Mouse (Mus musculus) right cerebral cortex, postnatal 25 days (tissue): ENCODE measurements around the gene Rhbg.
"Not testable (repeated sequence)": the region's sequence is repeated elsewhere in the genome, so short reads cannot be mapped to it uniquely, and the experiment has no call there.

Experiments used
- DNase-seq: peaks from one replicate; pipeline ENCODE4 v3.0.0; 2022

The Rhbg gene

DNA sequence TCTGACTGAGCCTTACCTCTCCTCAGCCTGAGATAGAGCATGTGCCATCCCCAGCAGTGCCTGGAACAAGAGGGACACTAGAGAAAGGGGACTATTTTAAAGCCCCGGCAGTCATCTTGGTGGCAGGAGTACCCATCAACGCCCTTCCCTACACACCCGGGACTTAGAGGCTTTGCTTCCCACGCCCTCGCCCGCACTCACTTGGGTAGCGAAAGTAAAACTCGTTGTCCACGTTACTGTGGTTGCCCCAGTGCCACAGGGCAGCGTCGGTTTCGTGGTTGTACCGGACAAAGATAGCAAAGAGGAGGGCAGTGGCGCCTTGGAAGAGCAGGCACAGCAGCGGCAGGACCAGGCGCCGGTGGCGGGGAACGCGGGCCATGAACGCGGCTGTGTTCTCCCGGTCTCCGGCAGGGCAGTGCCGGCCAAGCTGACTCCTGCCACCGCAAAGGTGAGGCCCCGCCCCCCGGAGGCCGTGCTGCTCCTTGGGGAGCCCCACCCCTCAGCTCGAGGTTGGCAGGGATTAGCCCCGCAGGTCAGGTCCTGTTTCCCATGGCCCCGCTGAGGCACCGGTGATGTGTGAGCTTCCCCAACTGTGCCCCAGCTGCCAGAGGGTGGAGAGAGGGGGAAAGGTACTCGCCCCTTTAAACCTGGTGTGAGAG is at the start of gene Rhbg:
TSS of gene Rhbg (minus strand) at position 442 of the 659 bp plus-strand sequence.
- DNase-seq = no peak

DNA sequence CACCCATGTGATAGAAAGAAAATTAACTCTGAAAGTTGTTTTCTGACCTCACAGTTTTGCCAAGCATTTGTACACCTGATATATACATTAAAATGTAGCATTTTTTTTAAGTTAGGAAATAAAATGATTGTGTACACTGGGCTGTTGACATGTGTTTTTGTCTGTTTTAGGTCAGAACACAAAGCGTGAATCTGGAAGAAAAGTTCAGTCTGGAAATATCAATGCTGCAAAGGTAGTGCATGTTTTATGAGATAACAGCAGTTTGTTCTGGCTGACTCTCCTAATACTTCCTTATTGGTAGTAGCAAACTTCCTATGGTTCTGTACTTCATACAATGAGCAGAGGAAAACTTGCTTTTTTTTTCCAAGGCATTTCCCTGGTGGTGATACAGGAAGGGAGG is 44.7 kb upstream of the Rhbg start:
- no peak for DNase-seq

DNA sequence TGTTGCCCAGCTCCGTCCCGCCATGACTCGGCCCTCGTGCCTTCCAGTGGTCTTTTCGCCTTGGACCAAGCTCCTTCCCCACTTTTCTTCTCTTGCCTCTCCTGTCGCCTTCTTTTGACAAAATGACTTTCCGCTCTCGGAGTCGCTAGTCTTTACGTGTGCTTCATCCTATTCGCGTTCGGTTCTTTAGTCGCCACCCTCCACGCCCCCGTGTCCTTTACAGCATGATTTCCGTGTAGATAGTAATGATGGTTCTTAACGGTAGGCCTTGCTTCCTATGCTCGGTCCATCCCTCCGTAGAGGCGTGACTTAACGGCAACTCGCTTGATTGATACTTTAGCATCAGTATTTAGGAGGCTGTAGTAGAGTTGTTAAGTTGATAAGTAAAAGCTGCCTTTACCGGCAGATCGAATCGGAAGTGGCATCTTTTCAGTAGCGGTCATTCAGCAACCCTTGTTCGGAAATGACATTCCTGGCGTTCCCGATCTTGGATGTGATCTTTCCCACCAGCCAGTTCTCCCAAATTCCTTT is 42.9 kb upstream of the Rhbg start:
- no peak for DNase-seq

DNA sequence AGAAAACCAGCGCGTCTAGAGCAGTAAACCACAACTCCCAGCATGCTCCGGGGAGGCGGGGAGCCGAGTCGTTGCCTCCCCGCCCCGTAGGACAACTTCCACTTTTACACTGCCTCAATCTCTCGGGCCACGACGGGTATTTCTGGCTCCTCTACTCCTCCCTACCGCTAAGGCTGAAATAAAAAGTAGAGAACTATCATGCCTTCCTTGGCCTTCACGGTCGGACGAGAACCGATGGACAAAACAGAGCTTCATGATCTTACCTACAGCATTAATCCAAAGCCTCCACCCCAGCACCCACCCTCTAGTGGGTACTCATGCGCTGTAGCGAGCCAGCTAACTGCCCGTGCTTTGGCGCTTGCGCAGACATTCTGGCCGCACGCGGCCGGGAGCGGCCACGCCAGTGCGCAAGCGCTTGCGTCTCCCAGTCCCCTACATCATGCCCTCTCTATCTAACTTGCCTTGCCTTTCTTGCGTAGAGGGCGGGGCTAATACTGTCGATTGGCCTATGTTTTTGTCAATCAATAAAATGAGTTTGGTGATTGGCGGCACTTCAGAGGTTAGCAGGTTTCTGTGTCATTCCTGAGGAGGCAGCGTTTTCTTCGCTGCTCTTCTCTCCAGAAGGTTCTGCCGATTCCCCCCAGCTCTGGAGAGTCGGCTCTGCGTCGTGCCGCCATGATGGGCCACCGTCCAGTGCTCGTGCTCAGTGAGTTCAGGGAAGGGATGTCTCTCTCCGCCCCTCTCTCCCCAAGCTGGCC is 42.2 kb upstream of the Rhbg start, which contains the start of the genes Tsacc and Cct3:
TSS of gene Tsacc (minus strand) at position 439 of the 758 bp plus-strand sequence.
TSS of gene Cct3 (plus strand) at position 556 of the 758 bp plus-strand sequence.
- DNase-seq = peak; percentile 95

DNA sequence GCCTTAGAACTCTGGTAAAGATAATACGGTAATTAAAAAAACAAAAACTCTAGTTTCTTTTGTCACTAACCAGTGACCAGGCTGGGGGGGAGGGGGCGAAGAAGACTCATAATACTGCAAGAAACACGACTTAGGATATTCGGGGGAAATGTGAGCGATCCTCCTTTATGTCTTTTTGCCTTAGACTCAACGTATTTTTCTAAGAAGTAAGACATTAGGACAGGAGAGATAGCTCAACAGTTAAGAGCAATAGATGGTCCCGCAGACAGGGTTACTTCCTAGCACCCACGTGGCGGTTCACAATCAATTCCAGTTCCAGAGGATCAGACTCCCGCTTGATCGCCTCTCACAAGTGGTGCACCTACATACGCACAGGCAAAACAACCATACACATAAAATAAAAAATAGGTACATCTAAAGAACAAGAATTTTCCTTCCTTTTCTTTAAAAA is 41.6 kb upstream of the Rhbg start:
- DNase-seq = no peak

DNA sequence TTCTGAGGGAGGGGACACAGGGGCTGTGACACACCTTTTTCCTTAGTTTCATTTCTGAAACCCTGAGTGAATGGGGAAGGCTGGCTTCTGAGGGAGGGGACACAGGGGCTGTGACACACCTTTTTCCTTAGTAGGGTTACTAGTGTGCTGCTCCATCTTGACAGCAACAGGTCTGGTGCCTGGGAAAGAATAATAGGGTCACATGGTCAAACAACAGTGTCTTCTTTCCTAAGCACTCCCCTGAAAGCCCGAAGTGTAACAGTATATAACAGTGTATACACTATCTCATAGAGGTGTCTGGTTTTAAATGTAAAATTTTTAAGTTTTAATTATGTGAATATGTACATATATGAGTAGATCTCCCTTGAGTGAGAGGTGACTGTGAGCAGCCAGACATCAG is 40.8 kb upstream of the Rhbg start:
- DNase-seq = not testable (repeated sequence)

DNA sequence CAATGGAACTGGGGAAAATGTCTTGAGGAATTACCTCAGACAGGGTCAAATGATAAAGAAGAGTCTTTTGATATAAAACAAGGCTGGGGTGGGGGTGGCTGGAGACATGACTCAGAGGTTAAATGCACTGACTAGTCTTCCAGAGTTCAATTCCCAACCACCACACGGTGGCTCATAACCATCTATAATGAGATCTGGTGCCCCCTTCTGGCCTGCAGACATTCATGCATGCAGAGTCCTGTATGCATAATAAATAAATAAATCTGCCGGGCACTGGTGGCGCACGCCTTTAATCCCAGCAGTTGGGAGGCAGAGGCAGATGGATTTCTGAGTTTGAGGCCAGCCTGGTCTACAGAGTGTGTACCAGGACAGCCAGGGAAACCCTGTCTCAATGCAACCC is 37.5 kb upstream of the Rhbg start:
- no peak for DNase-seq

DNA sequence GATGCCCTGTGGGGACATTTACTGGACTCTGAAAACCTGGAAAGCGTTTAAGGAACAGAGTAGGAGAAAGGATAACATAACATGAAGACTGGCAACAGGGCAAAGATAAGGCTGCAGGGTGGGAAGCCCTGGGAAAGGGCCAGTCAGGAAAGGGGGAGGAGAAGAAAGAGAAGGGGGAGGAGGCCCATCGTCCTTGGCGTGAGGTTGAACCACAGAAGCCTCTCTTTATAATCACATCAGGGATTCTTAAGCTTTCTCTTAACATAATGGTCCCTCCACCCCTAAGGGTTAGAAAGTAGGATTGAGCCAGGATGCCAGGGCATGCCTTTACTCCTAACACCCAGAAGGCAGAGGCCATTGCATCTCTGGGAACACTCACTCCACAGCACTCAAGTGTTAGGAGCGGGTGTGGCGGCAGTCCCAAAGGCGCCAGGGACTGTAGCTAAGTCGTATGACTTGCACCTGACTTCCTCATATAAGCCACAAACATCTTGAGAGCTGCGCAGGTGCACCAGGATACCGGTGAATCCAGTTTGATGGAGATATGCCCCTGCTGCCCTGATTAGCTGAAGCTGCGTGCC is 33.7 kb upstream of the Rhbg start:
- DNase-seq = not testable (repeated sequence)

DNA sequence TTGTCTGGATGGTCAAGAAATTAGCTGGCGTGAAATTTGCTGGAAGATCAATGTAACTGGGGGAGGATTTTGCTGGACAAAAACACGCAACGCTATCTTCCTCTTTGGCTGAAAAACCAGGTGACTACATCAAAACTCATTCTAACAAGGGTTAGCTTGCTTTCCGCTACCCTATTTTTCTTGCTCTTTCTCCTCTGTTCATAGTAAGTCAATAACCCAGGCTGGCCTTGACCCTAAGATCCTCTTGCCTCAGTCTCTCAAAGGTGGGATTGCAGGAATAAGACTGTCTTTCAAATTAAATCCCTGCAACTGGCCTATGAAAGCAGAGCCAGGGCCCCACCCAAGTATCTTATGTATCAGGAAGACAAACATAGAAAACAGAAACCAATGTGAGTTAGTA is 32.6 kb upstream of the Rhbg start, which contains the start of gene Gm38392:
TSS of gene Gm38392 (minus strand) at position 101 of the 400 bp plus-strand sequence.
- DNase-seq = no peak

DNA sequence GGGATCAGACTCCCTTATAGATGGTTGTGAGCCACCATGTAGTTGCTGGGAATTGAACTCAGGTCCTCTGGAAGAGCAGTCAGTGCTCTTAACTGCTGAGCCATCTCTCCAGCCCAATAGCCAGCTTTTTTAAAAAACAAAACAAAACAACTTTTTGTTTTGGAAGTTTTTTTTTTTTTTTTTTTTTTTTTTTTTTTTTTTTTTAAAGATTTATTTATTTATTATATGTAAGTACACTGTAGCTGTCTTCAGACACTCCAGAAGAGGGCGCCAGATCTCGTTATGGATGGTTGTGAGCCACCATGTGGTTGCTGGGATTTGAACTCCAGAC is 31.0 kb upstream of the Rhbg start:
- not testable (repeated sequence) for DNase-seq

DNA sequence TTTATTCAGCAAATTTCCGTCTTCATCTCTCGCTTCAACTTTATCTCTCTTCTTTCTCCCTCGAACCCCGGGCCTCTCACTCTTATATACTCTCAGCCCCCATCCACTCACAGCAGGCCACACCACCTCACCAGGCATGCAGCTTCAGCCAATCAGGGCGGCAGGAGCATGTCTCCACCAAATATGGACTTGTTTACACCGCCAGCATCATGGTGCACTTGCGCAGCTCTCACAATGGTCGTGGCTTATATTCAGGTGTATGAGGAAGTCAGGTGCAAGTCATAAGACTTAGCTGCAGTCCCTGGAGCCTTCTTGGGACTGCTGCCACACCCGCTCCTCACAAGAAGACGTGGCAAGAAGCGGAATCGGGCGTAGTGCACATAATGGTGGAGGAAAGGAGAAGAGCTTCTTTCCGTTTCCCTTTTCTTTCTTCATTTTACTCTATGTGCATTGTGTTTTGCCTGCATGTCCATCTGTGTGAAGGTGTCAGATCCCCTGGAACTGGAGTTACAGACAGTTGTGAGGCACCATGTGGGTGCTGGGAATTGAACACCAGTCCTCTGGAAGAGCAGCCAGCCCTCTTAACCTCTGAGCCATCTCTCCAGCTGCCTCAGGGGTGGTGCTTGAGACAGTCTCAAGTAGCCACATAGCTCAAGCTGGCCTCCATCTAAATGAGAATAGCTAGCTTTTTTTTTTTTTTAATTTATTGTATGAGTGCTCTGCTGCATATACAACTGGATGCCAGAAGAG is 30.5 kb upstream of the Rhbg start:
- DNase-seq = not testable (repeated sequence)

DNA sequence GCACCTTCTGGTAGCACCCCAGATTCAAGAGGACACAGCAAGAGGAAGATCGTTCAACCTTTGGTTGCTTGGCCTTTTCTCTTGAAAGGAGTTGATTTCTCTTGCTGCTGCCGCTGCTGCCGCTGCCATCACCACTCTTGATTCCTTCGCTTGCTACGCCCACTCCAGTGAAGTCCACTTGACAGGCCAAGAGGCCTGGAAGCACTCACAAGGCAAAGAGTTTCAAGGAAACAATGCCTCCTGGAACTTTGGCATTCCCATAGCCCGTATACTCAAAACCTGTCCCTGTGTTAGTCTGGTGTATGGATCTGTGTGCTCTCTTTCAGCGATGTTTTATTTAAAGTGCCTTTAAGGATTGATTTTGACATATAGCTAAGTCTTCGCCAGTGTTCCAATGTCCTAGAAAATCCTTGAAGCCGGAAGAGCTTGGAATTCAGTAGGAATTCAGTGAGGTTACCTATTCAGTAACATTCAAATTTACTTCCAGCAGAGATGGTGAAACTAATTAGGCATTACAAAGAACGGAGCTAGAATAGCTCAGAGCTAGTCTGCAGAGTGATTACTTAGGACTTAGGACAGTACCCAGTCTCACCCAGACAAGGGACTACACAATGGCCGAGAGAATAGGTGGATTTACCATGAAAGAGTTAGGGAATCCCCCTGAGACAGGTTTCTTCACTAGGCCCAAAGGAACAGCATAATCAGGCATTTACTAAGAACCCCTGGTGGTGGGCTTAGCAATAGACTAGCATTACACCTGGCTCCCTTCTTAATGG is 26.8 kb upstream of the Rhbg start:
- DNase-seq = not testable (repeated sequence)

DNA sequence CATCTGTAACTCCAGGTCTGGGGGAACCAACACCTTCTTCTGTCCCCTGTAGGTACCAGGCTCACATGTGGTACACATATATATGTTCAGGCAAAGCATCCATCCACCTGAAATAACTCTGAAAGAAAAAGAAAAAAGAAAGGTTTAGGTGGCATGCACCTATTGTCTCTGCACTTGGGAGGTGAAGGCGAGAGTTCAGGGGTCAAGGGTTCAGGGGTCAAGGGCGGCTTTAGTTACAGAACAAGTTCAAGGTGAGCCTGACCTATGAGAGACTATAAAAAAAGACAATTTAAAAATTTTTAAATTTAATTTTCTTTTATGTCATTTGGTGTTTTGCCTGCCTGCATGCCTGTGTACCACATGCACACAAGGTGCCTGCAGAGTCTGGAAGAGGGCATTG is 25.5 kb upstream of the Rhbg start:
- no peak for DNase-seq

DNA sequence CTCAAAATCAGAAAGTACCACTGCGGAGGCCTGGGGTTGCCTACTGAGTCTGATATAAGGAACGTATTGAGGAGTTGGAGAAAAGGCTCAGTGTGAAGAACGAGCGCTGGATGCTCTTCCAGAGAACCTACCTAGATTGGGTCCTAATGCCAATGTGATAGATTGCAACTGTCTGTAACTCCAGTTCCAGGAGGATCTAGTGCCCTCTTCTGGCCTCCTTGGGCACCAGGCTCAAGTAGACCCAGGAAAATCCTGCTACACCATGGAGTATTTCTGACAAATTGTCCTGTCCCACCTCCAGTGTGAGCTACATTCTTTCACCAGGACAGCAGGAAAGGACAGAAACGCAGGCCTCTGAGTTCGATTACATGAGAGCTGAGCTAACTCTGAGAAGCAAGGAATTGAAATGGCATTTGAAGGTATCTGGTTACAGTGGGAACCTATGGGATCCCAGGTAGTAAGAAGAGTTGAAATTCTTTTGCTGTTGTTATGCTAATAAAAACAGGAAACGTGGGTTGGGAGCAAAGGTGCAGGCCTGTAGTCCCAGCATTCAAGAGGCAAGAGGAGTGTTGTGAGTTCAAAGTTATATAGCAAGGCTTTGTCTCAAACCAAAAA is 22.1 kb upstream of the Rhbg start:
- peak; percentile 12 for DNase-seq

DNA sequence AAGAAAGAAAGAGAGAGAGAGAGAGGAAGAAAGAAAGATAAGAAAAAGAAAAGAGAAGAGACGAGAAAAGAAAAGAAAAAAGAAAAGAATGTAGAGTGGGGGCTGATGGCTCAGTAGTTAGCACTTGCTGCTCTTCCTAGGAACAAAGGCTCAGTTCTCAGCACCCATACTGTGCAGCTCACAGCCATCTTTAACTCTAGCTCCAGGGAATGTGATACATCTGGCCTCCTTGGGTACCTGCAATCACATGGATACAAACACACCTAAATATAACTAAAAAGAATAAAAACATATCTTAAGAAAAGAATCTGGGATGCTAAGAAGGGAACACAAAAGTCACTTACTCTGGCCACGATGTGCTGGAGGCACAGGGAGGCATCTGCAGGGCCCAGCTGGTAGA is 21.6 kb upstream of the Rhbg start:
- DNase-seq = no peak

DNA sequence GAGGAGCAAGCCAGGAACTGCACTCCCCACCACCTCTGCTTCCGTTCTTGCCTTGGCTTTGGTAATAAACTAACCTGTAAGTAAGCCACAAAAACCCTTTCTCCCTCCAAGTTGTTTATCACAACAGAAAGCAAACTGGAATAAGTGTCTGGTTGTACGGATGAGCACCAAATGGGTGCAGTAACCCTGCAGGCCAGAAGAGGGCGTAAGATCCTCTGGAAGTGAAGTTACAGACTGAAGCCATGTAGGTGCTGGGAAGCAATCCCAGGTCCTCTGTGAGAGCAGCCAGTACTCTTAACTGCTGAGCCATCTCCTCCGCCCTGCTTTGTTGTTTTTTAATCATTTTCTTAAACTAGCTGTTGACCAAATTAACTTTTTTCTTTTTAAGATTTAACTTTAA is 19.5 kb upstream of the Rhbg start:
- no peak for DNase-seq

DNA sequence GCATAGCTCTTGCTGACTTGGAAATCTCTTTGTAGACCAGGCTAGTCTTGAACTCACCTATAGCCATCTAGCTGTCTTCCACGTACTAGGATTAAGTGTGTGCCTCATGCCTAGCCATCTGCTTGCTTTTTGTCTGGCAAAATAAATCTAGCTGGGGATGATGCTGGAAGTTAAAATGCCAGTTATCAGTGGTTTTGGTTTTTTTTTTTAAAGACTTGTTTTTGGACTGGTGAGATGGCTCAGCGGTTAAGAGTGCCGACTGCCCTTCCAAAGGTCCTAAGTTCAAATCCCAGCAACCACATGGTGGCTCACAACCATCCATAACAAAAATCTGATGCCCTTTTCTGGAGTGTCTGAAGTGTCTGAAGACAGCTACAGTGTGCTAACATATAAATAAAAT is 17.4 kb upstream of the Rhbg start:
- DNase-seq = no peak

DNA sequence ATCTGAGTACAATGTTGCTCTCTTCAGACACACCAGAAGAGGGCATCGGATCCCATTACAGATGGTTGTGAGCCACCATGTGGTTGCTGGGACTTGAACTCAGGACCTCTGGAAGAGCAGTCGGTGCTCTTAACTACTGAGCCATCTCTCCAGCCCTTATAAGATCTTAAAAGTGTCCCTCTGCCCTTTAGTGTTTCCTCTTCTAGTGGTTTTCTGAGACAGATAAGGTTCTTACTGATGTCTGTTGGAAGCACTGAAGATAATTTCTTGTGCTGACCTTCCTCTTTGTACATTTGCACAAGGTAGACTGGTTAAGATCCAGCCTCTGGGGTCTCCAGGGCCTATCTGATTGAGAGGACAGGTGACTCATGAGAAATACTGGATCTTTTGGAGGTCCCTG is 16.8 kb upstream of the Rhbg start:
- DNase-seq = not testable (repeated sequence)

DNA sequence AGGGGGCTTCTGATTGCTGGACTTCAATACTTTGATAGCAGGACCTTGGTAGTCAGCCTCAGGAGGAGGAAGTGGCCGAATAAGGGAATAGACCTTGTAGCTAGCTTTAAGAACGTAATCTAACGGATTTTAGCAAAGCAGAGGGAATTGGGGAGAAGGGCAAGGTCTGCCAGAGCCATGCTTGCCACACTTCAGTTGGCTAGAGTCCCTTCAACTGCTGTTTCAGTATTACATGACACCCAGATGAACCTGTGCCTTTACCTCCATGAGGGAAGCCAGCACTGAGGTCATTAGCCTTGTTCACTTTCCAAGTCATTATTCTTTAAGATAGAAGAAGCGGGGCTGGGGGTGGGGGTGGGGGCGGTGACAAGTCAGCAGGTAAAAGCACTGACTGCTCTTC is 14.5 kb upstream of the Rhbg start:
- DNase-seq = no peak

DNA sequence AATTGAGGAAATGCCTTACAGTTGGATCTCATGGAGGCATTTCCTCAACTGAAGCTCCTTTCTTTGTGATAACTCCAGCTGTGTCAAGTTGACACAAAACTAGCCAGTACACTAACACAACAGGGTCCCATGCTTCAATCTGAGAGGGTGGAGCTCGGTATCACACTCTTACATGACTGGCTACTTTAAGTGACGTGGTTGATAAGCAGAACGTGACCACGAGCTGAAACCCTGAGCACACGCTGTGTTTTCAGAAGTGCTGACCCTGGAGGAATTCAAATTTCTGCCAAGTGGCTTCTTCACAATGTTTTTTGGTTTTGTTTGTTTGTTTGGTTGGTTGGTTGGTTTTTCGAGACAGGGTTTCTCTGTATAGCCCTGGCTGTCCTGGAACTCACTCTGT is 13.5 kb upstream of the Rhbg start:
- DNase-seq = not testable (repeated sequence)

DNA sequence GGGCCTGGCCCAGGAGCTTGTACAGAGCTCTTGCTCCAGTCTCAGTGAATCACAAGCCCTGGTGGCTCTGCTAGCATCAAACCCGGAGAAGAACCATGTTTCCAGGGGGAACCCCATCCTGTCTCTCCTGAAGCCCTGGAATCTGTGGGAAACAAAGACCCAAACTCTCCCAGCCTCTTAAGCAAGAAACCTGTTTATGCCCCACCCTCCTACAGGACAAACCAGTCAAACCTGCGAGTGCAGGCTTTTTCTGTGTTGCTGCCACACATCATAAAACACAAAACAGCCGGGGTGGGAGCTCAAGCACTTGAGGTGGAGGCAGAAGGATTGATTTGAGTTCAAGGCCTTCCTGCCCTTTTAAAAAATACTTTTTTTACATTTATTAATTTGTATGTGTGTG is 7.8 kb upstream of the Rhbg start:
- DNase-seq = no peak

DNA sequence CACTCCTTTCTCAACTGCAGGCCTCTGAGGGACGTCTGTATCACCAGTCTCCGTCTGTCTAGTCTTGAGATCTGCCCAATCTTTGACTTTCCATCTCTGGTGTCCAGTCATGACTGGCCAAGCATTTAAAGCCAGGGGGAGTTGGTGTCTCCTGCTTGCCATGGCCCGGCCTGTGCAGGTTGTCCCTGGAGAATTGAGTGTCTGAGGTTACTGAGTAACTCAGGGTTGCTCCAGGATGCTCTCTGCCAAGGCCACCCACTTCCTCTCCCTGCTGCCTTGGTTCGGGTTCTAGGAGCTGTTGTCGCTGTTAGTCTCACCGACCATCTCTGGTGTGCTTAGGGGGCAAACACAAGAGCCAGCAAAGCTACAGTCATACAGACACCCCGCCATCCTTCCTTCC is 1.9 kb upstream of the Rhbg start:
- DNase-seq = no peak
